Mouse (Mus musculus) midbrain, embryonic 11.5 days (tissue): ENCODE measurements around the gene 1700030K09Rik. TPM values are rescaled to one million over a fixed set of nuclear protein-coding genes. Genes with fewer than 3 reads are reported as not detected.

Experiments
- ATAC-seq: fragments of 200-750 bp; cut with Nextera tagmentation; 2 replicates; pipeline ENCODE4 v1.8.0; 2017; ENCODE audit warnings: moderate TSS enrichment, moderate library complexity; ENCODE audit not compliant: low FRiP score
- DNase-seq: peaks from one replicate; pipeline ENCODE4 v3.0.0; 2015; ENCODE audit warnings: low spot score; ENCODE audit errors: missing footprints
- H3K27ac ChIP-seq: fragments of 300-500 bp; sonication (generic); 2 replicates; pipeline ENCODE4 v1.5.1; 2014; ENCODE audit warnings: low read depth, low read length
- H3K27me3 ChIP-seq: fragments of 300-500 bp; sonication (generic); 2 replicates; pipeline ENCODE4 v1.6.1; 2014; ENCODE audit warnings: mild to moderate bottlenecking, low read length, moderate library complexity, mixed read lengths; ENCODE audit not compliant: control insufficient read depth, insufficient read depth
- H3K36me3 ChIP-seq: fragments of 300-500 bp; sonication (generic); 2 replicates; pipeline ENCODE4 v1.6.1; 2014; ENCODE audit warnings: mild to moderate bottlenecking, low read length, moderate library complexity, mixed read lengths; ENCODE audit not compliant: control insufficient read depth, insufficient read depth
- H3K4me1 ChIP-seq: fragments of 300-500 bp; sonication (generic); 2 replicates; pipeline ENCODE4 v1.6.1; 2014; ENCODE audit warnings: low read length; ENCODE audit not compliant: control insufficient read depth, insufficient read depth
- H3K4me2 ChIP-seq: fragments of 300-500 bp; sonication (generic); 2 replicates; pipeline ENCODE4 v1.6.1; 2014; ENCODE audit warnings: mild to moderate bottlenecking, moderate library complexity
- H3K4me3 ChIP-seq: fragments of 300-500 bp; sonication (generic); 2 replicates; pipeline ENCODE4 v1.5.1; 2014; ENCODE audit warnings: low read depth, low read length
- H3K9ac ChIP-seq: fragments of 300-500 bp; sonication (generic); 2 replicates; pipeline ENCODE4 v1.6.1; 2014; ENCODE audit warnings: low read length
- H3K9me3 ChIP-seq: fragments of 300-500 bp; sonication (generic); 2 replicates; pipeline ENCODE4 v1.6.1; 2016; ENCODE audit warnings: low read length; ENCODE audit not compliant: control insufficient read depth
- WGBS: fragments of 180-500 bp; shearing (Covaris S2); extraction: QIAGEN DNeasy Blood & Tissue Kit; methylation state at CpG from one replicate; pipeline ENCODE4 v1.1.7; 2014; 5-methylcytosine and 5-hydroxymethylcytosine counted together
- polyA plus RNA-seq: library from polyadenylated mRNA; unstranded; fragments of >200 nt; fragmentation: Nextera tagmentation; extraction: Ambion mirVana; gene quantifications from 2 replicates; pipeline ENCODE4 v1.2.1, GENCODE M21; 2014

The 1700030K09Rik gene
- 11.6 and 13.5 TPM in 2 replicates for polyA plus RNA-seq

- WGBS = 6% methylated on average over 34 of the region's 34 CpGs
- Histone ChIP-seq H3K4me2 (peak within 1 kb of the TSS; percentile 54), H3K4me1 (0 out of 2 replicates have a peak, but pooled peaks cover 3% of the 10 kb centered on the region), H3K9ac (peak within 1 kb of the TSS; percentile 61), H3K36me3 (no peaks in the 10 kb centered on the region), H3K27ac (no peak within 1 kb of the TSS), H3K4me3 (peak within 1 kb of the TSS; percentile 30), H3K9me3 (no peaks in the 10 kb centered on the region), H3K27me3 (no peaks in the 10 kb centered on the region)
- peak; percentile 100 for ATAC-seq
- DNase-seq = peak; percentile 100
Observed at GRCm38 (mm10) chr8:72443338-72443993, at the start of gene 1700030K09Rik, which contains the start of gene Calr3. TSS of gene 1700030K09Rik (plus strand) at chr8:72443880. TSS of gene Calr3 (minus strand) at chr8:72443870.

GRCm38 (mm10) chr8:72401381-72401780 lies 42.3 kb upstream of the 1700030K09Rik start:
- H3K27me3 ChIP-seq = no peaks in the 10 kb centered on the region
- no peak overlapping the region for H3K27ac ChIP-seq
- H3K9me3 ChIP-seq = no peaks in the 10 kb centered on the region
- peaks cover 9% of the 10 kb centered on the region; the same call in 1 of the 2 replicates for H3K36me3 ChIP-seq
- H3K4me2 ChIP-seq = no peak overlapping the region
- DNase-seq (no peak), ATAC-seq (no peak)
- H3K4me1 ChIP-seq = no peaks in the 10 kb centered on the region
- H3K9ac ChIP-seq = no peak overlapping the region
- WGBS = 100% methylated on average over 1 of the region's 1 CpGs
- no peak overlapping the region for H3K4me3 ChIP-seq

- ATAC-seq = no peak
- Histone ChIP-seq H3K4me3 (no peak overlapping the region), H3K9ac (no peak overlapping the region), H3K27ac (no peak overlapping the region), H3K9me3 (no peaks in the 10 kb centered on the region), H3K27me3 (no peaks in the 10 kb centered on the region), H3K36me3 (peaks cover 9% of the 10 kb centered on the region; the same call in 1 of the 2 replicates), H3K4me1 (no peaks in the 10 kb centered on the region), H3K4me2 (no peak overlapping the region)
- WGBS = 91% methylated on average over 3 of the region's 3 CpGs
- DNase-seq = no peak
Observed at GRCm38 (mm10) chr8:72402981-72403380, 40.7 kb upstream of the 1700030K09Rik start.

- Histone ChIP-seq H3K9me3 (no peaks in the 10 kb centered on the region), H3K27ac (no peak overlapping the region), H3K4me2 (no peak overlapping the region), H3K27me3 (no peaks in the 10 kb centered on the region), H3K9ac (no peak overlapping the region), H3K36me3 (0 out of 2 replicates have a peak, but pooled peaks cover 3% of the 10 kb centered on the region), H3K4me1 (no peaks in the 10 kb centered on the region), H3K4me3 (no peak overlapping the region)
- ATAC-seq (no peak), DNase-seq (no peak)
- 91% methylated on average over 1 of the region's 1 CpGs for WGBS
Observed at GRCm38 (mm10) chr8:72407878-72408277, 35.8 kb upstream of the 1700030K09Rik start.

- ATAC-seq = no peak
- no peak overlapping the region for H3K4me2 ChIP-seq
Observed at GRCm38 (mm10) chr8:72409443-72409842, 34.2 kb upstream of the 1700030K09Rik start.

GRCm38 (mm10) chr8:72413839-72414238 lies 29.8 kb upstream of the 1700030K09Rik start:
- peaks cover under 1% of the 10 kb centered on the region; the same call in 1 of the 2 replicates for H3K4me1 ChIP-seq
- WGBS = 93% methylated on average over 7 of the region's 7 CpGs
- H3K9me3 ChIP-seq = no peaks in the 10 kb centered on the region
- no peak overlapping the region for H3K4me2 ChIP-seq
- H3K27me3 ChIP-seq = no peaks in the 10 kb centered on the region
- H3K4me3 ChIP-seq = no peak overlapping the region
- H3K27ac ChIP-seq = no peak overlapping the region
- H3K36me3 ChIP-seq = 0 out of 2 replicates have a peak, but pooled peaks cover 6% of the 10 kb centered on the region
- DNase-seq (no peak), ATAC-seq (no peak)
- H3K9ac ChIP-seq = no peak overlapping the region

More at GRCm38 (mm10) chr8:72409443-72409842, 34.2 kb upstream of the 1700030K09Rik start:
- H3K36me3 ChIP-seq = 0 out of 2 replicates have a peak, but pooled peaks cover 3% of the 10 kb centered on the region
- H3K4me3 ChIP-seq = no peak overlapping the region
- H3K4me1 ChIP-seq = no peaks in the 10 kb centered on the region
- H3K27ac ChIP-seq = no peak overlapping the region
- no peaks in the 10 kb centered on the region for H3K27me3 ChIP-seq
- DNase-seq = no peak
- no peaks in the 10 kb centered on the region for H3K9me3 ChIP-seq
- no peak overlapping the region for H3K9ac ChIP-seq
- 83% methylated on average over 3 of the region's 3 CpGs for WGBS

- Histone ChIP-seq H3K9ac (no peak overlapping the region), H3K27ac (no peak overlapping the region), H3K4me3 (no peak overlapping the region), H3K9me3 (no peaks in the 10 kb centered on the region), H3K27me3 (no peaks in the 10 kb centered on the region), H3K4me1 (peaks cover 10% of the 10 kb centered on the region), H3K4me2 (no peak overlapping the region), H3K36me3 (0 out of 2 replicates have a peak, but pooled peaks cover 6% of the 10 kb centered on the region)
- ATAC-seq = no peak
- DNase-seq = no peak
- 91% methylated on average over 2 of the region's 2 CpGs for WGBS
Observed at GRCm38 (mm10) chr8:72415252-72415651, 28.4 kb upstream of the 1700030K09Rik start.

- no peaks in the 10 kb centered on the region for H3K27me3 ChIP-seq
- no peak overlapping the region for H3K4me3 ChIP-seq
- DNase-seq = no peak
- no peak for ATAC-seq
- 94% methylated on average over 4 of the region's 4 CpGs for WGBS
- no peak overlapping the region for H3K9ac ChIP-seq
- 0 out of 2 replicates have a peak, but pooled peaks cover 3% of the 10 kb centered on the region for H3K36me3 ChIP-seq
- peaks cover 11% of the 10 kb centered on the region for H3K4me1 ChIP-seq
- no peak overlapping the region for H3K4me2 ChIP-seq
- H3K27ac ChIP-seq = no peak overlapping the region
- no peaks in the 10 kb centered on the region for H3K9me3 ChIP-seq
Observed at GRCm38 (mm10) chr8:72418073-72418472, 25.6 kb upstream of the 1700030K09Rik start.
